Mouse (Mus musculus): ENCODE results near the gene Atp6v1a. TPM values are rescaled to one million over a fixed set of nuclear protein-coding genes. Genes with fewer than 3 reads are reported as not detected.

Gene Atp6v1a
- total RNA-seq (2021): 10 to 100 TPM; 46.1 to 56.8 TPM
- long read RNA-seq, experiment 1, full-length matches to known transcripts: 31 of 53 reads
- long read RNA-seq, experiment 1, partial matches to known transcripts: 10 of 53 reads
- long read RNA-seq, experiment 1, other reads (novel, unspliced or antisense): 12 of 53 reads
- long read RNA-seq, experiment 2, full-length matches to known transcripts: 53 of 69 reads
- long read RNA-seq, experiment 2, partial matches to known transcripts: 5 of 69 reads
- long read RNA-seq, experiment 2, other reads (novel, unspliced or antisense): 11 of 69 reads

- DNase-seq (ENCODE audit: low spot score in 2 of 2): peak; percentile 91 to 92
These were observed at the start of gene Atp6v1a, which contains the start of gene Naa50 for GRCm38 (mm10) chr16:44139536-44140185. TSS of gene Atp6v1a (minus strand) at chr16:44139705. TSS of gene Naa50 (plus strand) at chr16:44139830.

GRCm38 (mm10) chr16:44188766-44189165 is 49.3 kb upstream of the Atp6v1a start:
- no peak for DNase-seq (ENCODE audit: low spot score in 2 of 2)

GRCm38 (mm10) chr16:44187172-44187571 is 47.7 kb upstream of the Atp6v1a start:
- no peak for DNase-seq (ENCODE audit: low spot score in 2 of 2)

- DNase-seq (ENCODE audit: low spot score in 2 of 2): no peak
These were observed 45.3 kb upstream of the Atp6v1a start for GRCm38 (mm10) chr16:44184769-44185168.

- DNase-seq (ENCODE audit: low spot score in 2 of 2): no peak
These were observed 43.1 kb upstream of the Atp6v1a start for GRCm38 (mm10) chr16:44182597-44182996.

- DNase-seq (ENCODE audit: low spot score in 2 of 2): no peak
These were observed 39.0 kb upstream of the Atp6v1a start for GRCm38 (mm10) chr16:44178555-44178954.

- DNase-seq (ENCODE audit: low spot score in 2 of 2): no peak
These were observed 37.0 kb upstream of the Atp6v1a start for GRCm38 (mm10) chr16:44176511-44176910.

- no peak for DNase-seq (ENCODE audit: low spot score in 2 of 2)
These were observed 35.5 kb upstream of the Atp6v1a start for GRCm38 (mm10) chr16:44175001-44175400.

GRCm38 (mm10) chr16:44173966-44174530 is 34.5 kb upstream of the Atp6v1a start:
- no peak for DNase-seq (ENCODE audit: low spot score in 2 of 2)

- peak; percentile 52 to 70 for DNase-seq (ENCODE audit: low spot score in 2 of 2)
These were observed 33.8 kb upstream of the Atp6v1a start, which contains the start of gene Usf3 for GRCm38 (mm10) chr16:44173155-44173941. TSS of gene Usf3 (plus strand) at chr16:44173246.

GRCm38 (mm10) chr16:44172297-44173154 is 33.0 kb upstream of the Atp6v1a start:
- DNase-seq (ENCODE audit: low spot score in 2 of 2): peak; percentile 96 to 97

GRCm38 (mm10) chr16:44168990-44169389 is 29.5 kb upstream of the Atp6v1a start:
- no peak for DNase-seq (ENCODE audit: low spot score in 2 of 2)

GRCm38 (mm10) chr16:44165182-44165581 is 25.7 kb upstream of the Atp6v1a start:
- no peak for DNase-seq (ENCODE audit: low spot score in 2 of 2)

- DNase-seq (ENCODE audit: low spot score in 2 of 2): no peak
These were observed 24.3 kb upstream of the Atp6v1a start for GRCm38 (mm10) chr16:44163831-44164230.

- DNase-seq (ENCODE audit: low spot score in 2 of 2): no peak
These were observed 19.8 kb upstream of the Atp6v1a start for GRCm38 (mm10) chr16:44159325-44159724.

- DNase-seq (ENCODE audit: low spot score in 2 of 2): no peak
These were observed 15.1 kb upstream of the Atp6v1a start for GRCm38 (mm10) chr16:44154497-44155057.

- no peak for DNase-seq (ENCODE audit: low spot score in 2 of 2)
These were observed 9.7 kb upstream of the Atp6v1a start for GRCm38 (mm10) chr16:44149002-44149767.

GRCm38 (mm10) chr16:44141483-44141882 is 2.0 kb upstream of the Atp6v1a start:
- DNase-seq (ENCODE audit: low spot score in 2 of 2): no peak

GRCm38 (mm10) chr16:44140186-44140787 is 782 bp upstream of the Atp6v1a start:
- peak; percentile 61 to 78 for DNase-seq (ENCODE audit: low spot score in 2 of 2)
